Mouse (Mus musculus) megakaryocyte, embryonic 14.5 days (primary cell): Measurements from ENCODE around the gene Rtl10.

Experiments used
- FLI1 ChIP-seq: IDR thresholded peaks from 2 replicates; pipeline ENCODE4 v1.6.1; 2012; ENCODE audit warnings: low read length, inconsistent platforms, mixed read lengths
- GATA1 ChIP-seq: IDR thresholded peaks from 3 replicates; pipeline ENCODE4 v1.6.1; 2012; ENCODE audit warnings: mixed read lengths, low read length, inconsistent platforms, borderline replicate concordance

DNA sequence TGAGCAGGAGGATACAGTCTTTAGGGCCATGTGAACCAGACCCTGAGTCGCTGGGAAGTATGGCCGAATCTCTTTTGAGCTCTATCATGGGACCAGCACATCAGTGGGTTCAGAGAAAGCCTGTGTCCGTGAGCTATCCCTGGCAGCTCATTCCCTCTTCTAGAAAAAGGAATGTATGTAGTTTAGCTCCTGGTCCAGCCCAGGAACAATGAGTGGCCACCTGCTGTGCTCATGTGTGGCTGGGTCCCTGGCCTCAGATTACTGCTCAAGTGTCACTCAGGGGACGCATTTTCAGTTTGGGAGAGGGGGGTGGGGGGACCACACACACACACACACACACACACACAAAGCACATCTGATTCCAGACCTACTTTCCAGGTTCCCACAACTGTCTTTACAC is 26.3 kb upstream of the Rtl10 start:
- TF ChIP-seq GATA1 (no peak), FLI1 (no peak)
